Mouse (Mus musculus) megakaryocyte, embryonic 14.5 days (primary cell): ENCODE results near the gene Zdhhc9.

Source experiments
- FLI1 ChIP-seq: IDR thresholded peaks from 2 replicates; pipeline ENCODE4 v1.6.1; 2012; ENCODE audit warnings: low read length, inconsistent platforms, mixed read lengths
- GATA1 ChIP-seq: IDR thresholded peaks from 3 replicates; pipeline ENCODE4 v1.6.1; 2012; ENCODE audit warnings: mixed read lengths, low read length, inconsistent platforms, borderline replicate concordance

DNA sequence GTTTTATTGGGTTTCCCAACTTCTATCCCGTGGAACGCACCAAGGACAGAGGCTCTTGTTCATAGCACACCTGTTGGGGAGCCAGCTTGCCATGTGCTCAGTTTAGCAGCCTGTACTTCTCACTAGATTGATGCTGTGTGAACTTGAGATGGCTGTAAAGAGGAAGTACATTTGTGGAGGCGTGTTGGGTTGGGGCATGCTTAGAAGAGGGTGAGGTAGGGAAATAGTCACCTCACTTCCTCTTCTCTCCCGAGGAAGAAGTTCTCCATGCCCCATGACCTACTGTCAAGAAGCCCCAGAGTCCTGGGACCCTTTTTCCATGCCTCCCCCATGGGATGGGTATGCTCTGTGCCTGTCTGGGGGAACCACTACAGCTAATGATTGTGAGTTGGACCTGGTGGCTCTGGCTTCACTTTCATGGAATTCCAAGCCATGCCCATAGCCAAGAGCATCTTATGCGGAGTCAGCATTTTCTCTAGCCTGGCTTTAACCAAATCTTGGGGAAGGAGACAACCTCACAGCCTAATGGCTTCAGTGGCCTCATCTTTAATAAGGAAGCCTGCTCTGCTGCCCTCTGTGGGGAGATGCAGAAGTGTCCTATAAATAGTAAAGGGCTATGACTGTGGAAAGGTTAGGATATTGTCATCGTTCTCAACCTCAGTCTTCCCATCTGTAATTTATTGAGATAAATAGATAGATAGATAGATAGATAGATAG, 81.0 kb downstream of the Zdhhc9 start:
- no peak for TF ChIP-seq GATA1
- TF ChIP-seq FLI1, result no peak
